Mouse (Mus musculus) cerebellum, adult 2 months (tissue): Measurements from ENCODE around the gene Rora.

ENCODE experiments used
- CTCF ChIP-seq: fragments of 200-500 bp; IDR thresholded peaks from 2 replicates; pipeline ENCODE4 v1.5.1; 2011; ENCODE audit warnings: low read depth, mild to moderate bottlenecking, control low read depth, low read length, moderate library complexity, borderline replicate concordance; ENCODE audit not compliant: insufficient read depth
- POLR2A ChIP-seq: fragments of 200-500 bp; IDR thresholded peaks from 2 replicates; pipeline ENCODE4 v1.6.1; 2011; ENCODE audit warnings: low read length, control low read depth, borderline replicate concordance; ENCODE audit not compliant: insufficient read depth

DNA sequence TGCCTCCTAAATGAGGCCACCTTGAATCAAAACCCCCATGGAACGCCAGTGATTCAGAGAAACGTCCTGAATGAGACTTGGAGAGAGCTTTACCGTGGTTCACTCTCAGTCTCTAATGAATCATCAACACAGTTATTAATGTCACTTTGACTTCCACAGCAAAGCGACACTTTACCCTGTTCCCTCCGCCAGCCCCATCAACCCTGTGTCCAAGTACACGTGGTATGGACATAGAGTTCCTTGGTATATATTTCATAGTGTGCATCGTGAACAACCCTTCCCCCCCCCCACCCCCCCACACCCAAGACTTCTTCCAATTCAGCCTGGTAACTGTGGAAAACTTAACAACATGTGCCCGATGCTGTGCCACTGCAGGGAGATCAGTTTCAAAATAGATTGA lies 397.3 kb downstream of the Rora start:
- TF ChIP-seq POLR2A: no peak
- TF ChIP-seq CTCF: no peak
